Mouse (Mus musculus) liver (tissue): ENCODE results near the gene Dynlt1b.
A peak's percentile ranks its signal among the peaks of the same experiment; 100 is the strongest.
"Not testable (repeated sequence)": the region's sequence is repeated elsewhere in the genome, so short reads cannot be mapped to it uniquely, and the experiment has no call there.

Source experiments
- DNase-seq: peaks from one replicate; pipeline ENCODE4 v3.0.0-alpha.2; 2020; ENCODE audit warnings: mixed read lengths

Dynlt1b gene

GRCm38 (mm10) chr17:6424294-6424980, 5.5 kb upstream of the Dynlt1b start:
- peak; percentile 12 for DNase-seq

GRCm38 (mm10) chr17:6425325-6425724, 4.6 kb upstream of the Dynlt1b start:
- DNase-seq: not testable (repeated sequence)

DNA sequence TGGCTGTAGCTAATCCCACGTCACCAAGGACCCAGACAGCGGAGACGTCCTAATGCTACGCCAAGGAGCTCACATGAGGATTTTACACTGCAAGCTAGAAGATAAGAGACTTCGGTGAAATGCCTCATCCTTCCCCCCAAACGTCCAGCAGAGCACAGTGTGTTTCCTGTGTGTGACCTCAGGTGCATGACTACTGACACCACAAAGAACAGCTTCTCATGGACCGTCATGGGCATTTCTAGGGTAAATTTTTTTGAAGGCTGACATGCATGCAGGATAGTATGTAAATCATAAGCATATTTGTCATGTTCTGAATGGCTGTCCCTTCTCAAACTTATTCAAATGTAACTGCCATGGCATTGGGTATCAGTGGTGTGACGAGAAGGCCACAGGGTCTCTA, 3.0 kb upstream of the Dynlt1b start:
- DNase-seq: not testable (repeated sequence)

- not testable (repeated sequence) for DNase-seq
Observed at GRCm38 (mm10) chr17:6428926-6429325, 986 bp upstream of the Dynlt1b start.

GRCm38 (mm10) chr17:6430410-6431001, 594 bp downstream of the Dynlt1b start:
- not testable (repeated sequence) for DNase-seq

DNA sequence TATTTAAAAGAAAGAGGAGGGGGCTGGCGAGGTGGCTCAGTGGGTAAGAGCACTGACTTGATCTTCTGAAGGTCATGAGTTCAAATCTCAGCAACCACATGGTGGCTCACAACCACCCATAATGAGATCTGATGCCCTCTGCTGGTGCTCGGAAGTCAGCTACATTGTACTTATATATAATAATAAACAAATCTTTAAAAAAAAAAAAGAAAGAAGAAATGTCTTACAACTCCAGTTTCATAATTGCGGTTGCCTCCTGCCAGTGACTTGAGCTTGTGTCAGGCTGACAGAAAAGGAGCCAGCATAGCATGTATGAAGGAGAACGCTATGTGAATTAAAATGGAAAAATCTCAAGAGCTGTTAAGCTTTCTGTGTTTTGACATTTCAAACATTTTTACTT, 2.5 kb downstream of the Dynlt1b start:
- DNase-seq: not testable (repeated sequence)

DNA sequence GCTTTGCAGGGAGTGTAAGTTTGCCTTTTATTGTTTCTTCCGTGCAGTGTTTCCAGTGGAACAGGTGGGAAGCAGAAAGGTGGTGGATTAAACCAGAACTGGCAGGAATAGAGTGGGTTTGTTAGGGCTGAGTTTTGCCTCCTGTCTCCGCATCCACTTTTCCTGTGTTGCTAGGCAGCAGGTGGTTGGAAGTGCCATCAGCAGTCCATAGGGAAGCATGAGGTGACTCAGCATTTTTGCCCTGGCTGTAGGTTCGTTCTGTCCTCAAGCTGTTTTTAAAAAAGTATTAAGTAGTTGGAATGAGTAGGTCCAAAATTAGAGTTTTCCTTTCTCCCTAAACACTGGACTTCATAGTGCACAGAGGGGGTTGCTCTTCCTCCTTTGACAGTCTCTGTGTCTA, 3.8 kb downstream of the Dynlt1b start:
- not testable (repeated sequence) for DNase-seq

DNA sequence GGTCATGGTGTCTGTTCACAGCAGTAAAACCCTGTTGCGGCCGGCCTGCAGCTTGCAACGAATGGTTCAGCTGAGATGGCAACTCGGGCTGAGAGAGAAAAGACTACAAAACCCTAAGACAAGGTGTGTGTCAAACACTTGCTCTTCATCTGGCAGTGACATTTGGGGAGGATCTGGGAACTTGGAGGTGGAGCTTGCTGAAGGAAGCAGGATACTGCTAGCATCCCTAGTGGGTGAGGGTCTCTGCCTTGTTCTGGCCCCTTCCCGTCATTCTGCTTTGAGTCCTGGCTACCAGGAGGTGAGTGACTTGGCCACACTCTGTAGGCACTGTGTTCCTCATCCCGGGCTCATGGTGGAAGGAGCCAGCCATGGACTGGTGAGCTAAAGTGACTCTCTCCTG, 8.2 kb downstream of the Dynlt1b start:
- DNase-seq: not testable (repeated sequence)

DNA sequence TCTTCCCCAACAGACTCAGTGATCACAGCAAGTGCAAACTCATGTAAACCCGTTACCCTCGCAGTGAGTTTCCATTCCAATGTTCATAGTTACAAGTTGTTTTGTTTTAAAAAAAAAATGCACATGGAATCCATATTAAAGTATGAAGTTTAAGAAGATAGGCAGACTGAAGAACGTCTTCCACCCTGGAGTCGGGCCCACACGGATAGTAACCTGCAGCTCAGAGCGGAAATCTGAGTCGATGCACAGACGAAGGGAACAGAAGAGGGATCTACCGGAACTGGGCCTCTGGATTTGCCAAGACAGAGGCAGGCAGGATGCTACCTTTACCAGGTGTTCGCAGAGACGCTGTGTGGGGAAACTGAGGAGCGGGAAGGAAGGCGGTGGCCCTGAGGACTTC, 10.0 kb downstream of the Dynlt1b start:
- not testable (repeated sequence) for DNase-seq

- DNase-seq: not testable (repeated sequence)
Observed at GRCm38 (mm10) chr17:6440493-6441077, 10.7 kb downstream of the Dynlt1b start.

DNA sequence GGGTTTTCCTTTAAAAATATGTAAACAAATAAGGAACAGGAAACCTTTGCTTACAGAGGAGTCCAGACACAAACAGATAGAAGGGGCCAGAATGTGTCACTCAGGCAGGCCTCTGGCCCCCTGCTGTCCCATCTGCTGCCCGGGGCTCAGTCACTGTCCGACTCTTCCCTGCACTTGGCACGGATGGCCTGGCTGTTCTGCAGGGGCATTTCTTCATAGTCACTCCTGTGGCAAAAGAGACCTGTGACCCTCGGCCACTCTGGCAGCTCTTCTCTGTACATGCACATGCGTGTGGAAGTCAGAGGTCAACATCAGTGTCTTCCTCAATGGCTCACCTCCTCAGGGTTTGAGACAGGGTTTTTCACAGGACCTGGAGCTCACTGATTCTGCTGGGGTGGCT, 11.3 kb downstream of the Dynlt1b start:
- DNase-seq: not testable (repeated sequence)

- not testable (repeated sequence) for DNase-seq
Observed at GRCm38 (mm10) chr17:6442513-6442912, 12.6 kb downstream of the Dynlt1b start.

DNA sequence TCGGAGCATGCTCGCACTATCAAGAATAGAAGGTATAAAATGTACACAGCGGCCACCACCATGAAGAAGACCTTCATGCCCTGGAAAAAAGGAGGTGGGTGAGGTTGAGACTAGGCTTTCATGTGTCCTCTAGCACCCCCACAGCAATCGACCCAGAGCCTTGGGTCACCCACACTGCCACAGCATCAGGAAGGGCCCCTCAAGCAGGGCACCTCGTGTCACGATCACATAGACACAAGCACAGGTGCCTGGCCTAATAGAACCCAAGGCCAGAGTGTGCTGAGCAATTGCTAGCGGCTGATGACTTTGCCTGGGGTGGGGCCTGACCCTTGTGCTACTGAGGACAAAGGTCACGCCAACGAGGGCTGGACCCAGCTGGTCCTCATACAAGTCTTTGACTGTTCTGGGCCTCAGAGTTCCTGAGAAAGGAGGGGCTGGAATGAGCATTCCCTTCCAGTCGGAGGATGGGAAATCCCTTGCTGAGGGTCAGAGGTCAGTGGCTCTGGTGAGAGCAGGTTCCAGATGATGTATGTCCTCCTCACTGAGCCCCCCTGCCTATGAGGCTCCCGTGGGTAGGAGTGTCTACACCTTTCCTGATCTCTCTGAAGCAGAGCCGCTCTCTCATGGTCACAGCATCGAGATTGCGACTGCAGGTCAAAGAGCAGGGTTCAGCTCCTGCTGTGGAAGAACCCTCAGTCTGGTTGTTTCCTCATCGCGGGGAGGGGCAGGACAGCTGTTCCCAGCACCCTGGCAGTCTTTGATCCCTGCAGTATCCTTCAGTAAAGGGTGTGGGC, 16.1 kb downstream of the Dynlt1b start:
- not testable (repeated sequence) for DNase-seq

DNA sequence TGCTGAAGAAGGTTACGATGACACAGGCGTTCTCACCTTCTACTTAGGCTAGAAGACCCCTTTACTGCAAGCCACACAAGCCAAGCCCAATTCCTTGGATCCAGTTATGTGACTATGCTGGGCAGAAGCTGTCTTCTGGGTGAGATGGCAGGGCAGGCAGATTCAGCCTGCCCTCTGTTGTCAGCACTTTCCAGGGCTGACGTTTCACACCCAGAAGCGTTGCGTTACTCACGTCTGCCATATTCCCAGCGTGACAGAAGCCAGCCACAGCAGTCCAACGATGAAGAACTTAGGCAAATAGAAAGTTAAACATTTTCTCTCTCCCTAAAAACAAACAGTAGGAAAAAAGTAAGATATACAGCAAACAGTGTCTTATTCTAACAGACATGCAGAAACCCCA, 18.4 kb downstream of the Dynlt1b start:
- DNase-seq: not testable (repeated sequence)

GRCm38 (mm10) chr17:6449166-6449565, 19.3 kb downstream of the Dynlt1b start:
- not testable (repeated sequence) for DNase-seq

- DNase-seq: not testable (repeated sequence)
Observed at GRCm38 (mm10) chr17:6451205-6451604, 21.3 kb downstream of the Dynlt1b start.

DNA sequence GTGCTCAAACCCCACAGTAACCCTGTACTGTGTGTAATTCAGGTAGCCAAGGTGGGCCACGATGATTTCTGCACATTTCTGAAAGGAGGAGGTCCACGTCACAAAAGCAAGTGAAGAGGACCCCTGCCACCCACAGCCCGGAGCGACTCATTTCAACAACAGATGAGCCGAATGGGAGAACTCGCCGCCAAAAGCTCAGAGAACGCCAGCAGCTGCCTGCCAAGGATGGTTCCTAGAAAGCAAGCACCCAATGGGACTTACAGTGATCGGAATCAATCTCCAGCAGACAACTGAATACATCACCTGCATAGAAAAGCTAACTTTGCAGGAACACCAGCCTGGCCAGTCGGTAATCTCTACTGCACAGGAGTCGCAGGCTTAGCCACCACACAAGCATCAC, 22.8 kb downstream of the Dynlt1b start:
- DNase-seq: not testable (repeated sequence)

GRCm38 (mm10) chr17:6454703-6455102, 24.8 kb downstream of the Dynlt1b start:
- DNase-seq: not testable (repeated sequence)

GRCm38 (mm10) chr17:6455883-6456282, 26.0 kb downstream of the Dynlt1b start:
- DNase-seq: not testable (repeated sequence)

GRCm38 (mm10) chr17:6456614-6457402, 26.9 kb downstream of the Dynlt1b start:
- not testable (repeated sequence) for DNase-seq

- not testable (repeated sequence) for DNase-seq
Observed at GRCm38 (mm10) chr17:6461083-6461595, 31.2 kb downstream of the Dynlt1b start.

GRCm38 (mm10) chr17:6465735-6466134, 35.8 kb downstream of the Dynlt1b start:
- not testable (repeated sequence) for DNase-seq
